18 mouse cellular contexts compared by ENCODE assay signal in the genomic region with DNA sequence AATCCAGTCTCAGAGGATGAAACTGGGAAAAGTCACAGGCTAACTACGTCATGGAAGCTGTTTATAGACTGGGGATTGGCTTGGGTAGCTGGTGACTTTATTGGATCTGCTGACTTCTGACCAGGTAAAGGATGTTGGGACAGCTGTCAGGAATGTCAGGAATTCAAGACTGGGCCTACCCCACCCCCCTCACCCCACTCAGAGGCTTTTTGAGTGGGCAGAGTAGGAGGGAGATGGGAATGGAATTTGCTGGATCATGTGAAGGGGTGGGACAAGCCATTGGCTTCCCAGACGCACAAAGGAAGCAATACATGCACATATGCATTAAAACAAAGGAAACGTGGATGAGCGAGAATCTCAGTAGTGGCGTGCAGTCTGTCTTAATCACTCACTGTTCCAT.
DNase-seq lines count a peak whose midpoint lies in the region; ATAC-seq and TF ChIP-seq lines count a peak whose summit lies in the region.
"Had no signal": no experiment of that assay in that cellular context is flagged by ENCODE, and none has a peak within 500 bp of the region (broad histone marks: within the 10 kb centered on the region; RNA-seq: fewer than 3 reads in every experiment).

No protein-coding gene starts in this region.

- no peak overlapping the region for H3K4me3 ChIP-seq in lung, embryonic 14.5 days (ENCODE audit: low read depth, low read length)
- H3K4me3 ChIP-seq: embryonic facial prominence, embryonic 12.5 days; forebrain, embryonic 15.5 days; heart, embryonic 13.5 days had no signal

- no peak overlapping the region for H3K4me2 ChIP-seq in lung, embryonic 14.5 days
- H3K4me2 ChIP-seq: embryonic facial prominence, embryonic 12.5 days; forebrain, embryonic 15.5 days; heart, embryonic 13.5 days; hindbrain, embryonic 14.5 days had no signal

- DNase-seq in lung, embryonic 14.5 days: no peak
- DNase-seq in lung, postnatal 25 days (ENCODE audit: low spot score): no peak
- DNase-seq in lung, postnatal 4 days: peak; percentile 11 to 49
- DNase-seq in lung, postnatal 36 days: no peak
- peak; percentile 25 for DNase-seq in Muller cell, postnatal 12 days (ENCODE audit: inconsistent ontology term)
- no peak for DNase-seq in embryo, embryonic 10 days (ENCODE audit: low spot score)
- DNase-seq in gastrocnemius, postnatal 10 days: no peak
- DNase-seq: adrenal gland, postnatal 10 days; cerebellum, adult 11 months; cerebellum, adult 8-10 months; cerebellum, postnatal 14 days; gastrocnemius, postnatal 14 days; heart, postnatal 14 days had no signal

- no peaks in the 10 kb centered on the region for H3K36me3 ChIP-seq in lung, embryonic 14.5 days (ENCODE audit: insufficient read depth)
- H3K36me3 ChIP-seq: embryonic facial prominence, embryonic 12.5 days; forebrain, embryonic 15.5 days; heart, embryonic 13.5 days had no signal

- no peak overlapping the region for H3K9ac ChIP-seq in lung, embryonic 14.5 days
- H3K9ac ChIP-seq: embryonic facial prominence, embryonic 12.5 days; forebrain, embryonic 15.5 days; heart, embryonic 13.5 days; hindbrain, embryonic 14.5 days had no signal

- H3K4me1 ChIP-seq in lung, embryonic 14.5 days (ENCODE audit: insufficient read depth): no peaks in the 10 kb centered on the region
- H3K4me1 ChIP-seq: embryonic facial prominence, embryonic 12.5 days; forebrain, embryonic 15.5 days; heart, embryonic 13.5 days had no signal

- no peaks in the 10 kb centered on the region for H3K9me3 ChIP-seq in lung, embryonic 14.5 days (ENCODE audit: low read depth, low read length)
- H3K9me3 ChIP-seq: embryonic facial prominence, embryonic 12.5 days; forebrain, embryonic 15.5 days; heart, embryonic 13.5 days had no signal

- H3K27me3 ChIP-seq in lung, embryonic 14.5 days (ENCODE audit: insufficient read depth, low read length): no peaks in the 10 kb centered on the region
- H3K27me3 ChIP-seq: embryonic facial prominence, embryonic 12.5 days; forebrain, embryonic 15.5 days; heart, embryonic 13.5 days had no signal

- ATAC-seq in lung, embryonic 14.5 days (ENCODE audit: insufficient read depth): peak; percentile 82
- ATAC-seq: forebrain, embryonic 15.5 days; intestine, embryonic 16.5 days had no signal

- 69% methylated on average over 5 of the region's 5 CpGs for WGBS in lung, embryonic 14.5 days

- no peak overlapping the region for H3K27ac ChIP-seq in lung, embryonic 14.5 days (ENCODE audit: low read depth)
- H3K27ac ChIP-seq: embryonic facial prominence, embryonic 12.5 days; forebrain, embryonic 15.5 days; heart, embryonic 13.5 days; hindbrain, embryonic 14.5 days had no signal

- no peak for TF ChIP-seq CTCF in lung, embryonic 14.5 days (IDR thresholded peaks at IDR 0.05; ENCODE audit: low read depth)

Comparison
In these comparisons a context has a peak if more than half of its experiments do, and no peak if none do; other contexts are left out.
1. DNase-seq: peak in lung, postnatal 4 days (2 of 2) and Muller cell, postnatal 12 days (single experiment); none in lung, embryonic 14.5 days (single experiment), lung, postnatal 25 days (single experiment), lung, postnatal 36 days (single experiment), embryo, embryonic 10 days (single experiment) and gastrocnemius, postnatal 10 days (single experiment).